Mouse (Mus musculus): ENCODE measurements around the gene Scg3. TPM values are rescaled to one million over a fixed set of nuclear protein-coding genes. Genes with fewer than 3 reads are reported as not detected.

Scg3 gene
- 133 and 144 TPM in 2 replicates for polyA plus RNA-seq (2014; fragmentation: Nextera tagmentation; extraction: Ambion mirVana)

GRCm38 (mm10) chr9:75683426-75684191, at the start of gene Scg3:
TSS of gene Scg3 (minus strand) at chr9:75684056.
- H3K4me3 ChIP-seq (ENCODE audit: low read depth, low read length) = peak within 1 kb of the TSS; percentile 63
- H3K27ac ChIP-seq (ENCODE audit: low read depth, low read length) = peak within 1 kb of the TSS; percentile 83
- H3K4me2 ChIP-seq (ENCODE audit: low read depth, low read length) = peak within 1 kb of the TSS; percentile 50
- no peaks in the 10 kb centered on the region for H3K9me3 ChIP-seq (ENCODE audit: control insufficient read depth, low read length)
- H3K36me3 ChIP-seq (ENCODE audit: control insufficient read depth, insufficient read depth, low read length) = no peaks in the 10 kb centered on the region
- peak within 1 kb of the TSS; percentile 74 for H3K9ac ChIP-seq (replicated peaks; ENCODE audit: low read depth, low read length)
- ATAC-seq (ENCODE audit: low read depth) = peak; percentile 100
- peaks cover 8% of the 10 kb centered on the region; the same call in 1 of the 2 replicates for H3K4me1 ChIP-seq (ENCODE audit: control insufficient read depth, insufficient read depth, low read length)
- H3K27me3 ChIP-seq (ENCODE audit: control insufficient read depth, insufficient read depth, low read length) = no peaks in the 10 kb centered on the region
- WGBS = 5% methylated on average over 36 of the region's 42 CpGs

DNA sequence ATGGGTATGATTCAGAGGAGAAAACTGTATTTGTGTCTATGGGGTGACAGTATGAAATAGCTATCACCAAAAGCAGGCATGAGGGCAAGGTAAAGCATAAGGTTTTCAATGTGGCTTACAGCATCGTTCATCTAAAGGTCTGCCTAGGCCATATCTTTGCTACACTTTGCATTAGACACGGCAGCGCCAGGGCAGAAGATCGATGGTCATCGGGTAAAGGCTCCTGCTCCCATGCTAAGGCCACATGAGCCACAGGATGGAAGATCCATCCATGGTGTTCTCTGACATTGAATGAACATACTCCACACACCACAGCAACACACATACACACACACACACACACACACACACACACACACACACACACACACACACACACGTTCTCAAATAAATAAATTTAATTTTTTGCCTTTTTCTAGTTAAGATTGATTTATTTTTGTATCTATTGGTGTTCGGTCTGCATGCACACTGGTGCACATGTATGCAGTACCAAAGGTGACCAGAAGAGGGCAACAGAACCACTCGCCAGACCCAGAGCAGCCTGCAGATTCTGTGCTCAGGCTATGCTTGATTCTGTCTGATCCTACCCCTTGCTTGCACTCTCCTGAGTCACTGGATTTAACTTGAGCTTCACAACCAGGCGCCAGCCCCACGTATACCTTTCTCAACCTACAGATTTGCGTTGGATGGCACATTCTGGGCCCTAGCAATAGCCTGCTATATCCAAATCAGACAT, 36.3 kb upstream of the Scg3 start:
- ATAC-seq (ENCODE audit: low read depth) = peak; percentile 84
- no peak overlapping the region for H3K9ac ChIP-seq (replicated peaks; ENCODE audit: low read depth, low read length)

GRCm38 (mm10) chr9:75719481-75719880, 35.6 kb upstream of the Scg3 start:
- 68% methylated on average over 3 of the region's 3 CpGs for WGBS
- Histone ChIP-seq H3K27me3 (ENCODE audit: control insufficient read depth, insufficient read depth, low read length) (no peaks in the 10 kb centered on the region), H3K9me3 (ENCODE audit: control insufficient read depth, low read length) (no peaks in the 10 kb centered on the region), H3K4me3 (ENCODE audit: low read depth, low read length) (no peak overlapping the region), H3K4me2 (ENCODE audit: low read depth, low read length) (no peak overlapping the region), H3K36me3 (ENCODE audit: control insufficient read depth, insufficient read depth, low read length) (no peaks in the 10 kb centered on the region), H3K4me1 (ENCODE audit: control insufficient read depth, insufficient read depth, low read length) (no peaks in the 10 kb centered on the region), H3K27ac (ENCODE audit: low read depth, low read length) (no peak overlapping the region), H3K9ac (replicated peaks; ENCODE audit: low read depth, low read length) (no peak overlapping the region)
- ATAC-seq (ENCODE audit: low read depth) = no peak

More for the DNA sequence above, 36.3 kb upstream of the Scg3 start:
- H3K4me2 ChIP-seq (ENCODE audit: low read depth, low read length) = no peak overlapping the region
- H3K4me1 ChIP-seq (ENCODE audit: control insufficient read depth, insufficient read depth, low read length) = no peaks in the 10 kb centered on the region
- H3K27me3 ChIP-seq (ENCODE audit: control insufficient read depth, insufficient read depth, low read length) = no peaks in the 10 kb centered on the region
- no peak overlapping the region for H3K4me3 ChIP-seq (ENCODE audit: low read depth, low read length)
- H3K27ac ChIP-seq (ENCODE audit: low read depth, low read length) = no peak overlapping the region
- H3K36me3 ChIP-seq (ENCODE audit: control insufficient read depth, insufficient read depth, low read length) = no peaks in the 10 kb centered on the region
- 40% methylated on average over 11 of the region's 11 CpGs for WGBS
- H3K9me3 ChIP-seq (ENCODE audit: control insufficient read depth, low read length) = no peaks in the 10 kb centered on the region

- Histone ChIP-seq H3K4me1 (ENCODE audit: control insufficient read depth, insufficient read depth, low read length) (peaks cover 8% of the 10 kb centered on the region; the same call in 1 of the 2 replicates), H3K27ac (ENCODE audit: low read depth, low read length) (peak overlapping the region; percentile 83), H3K9ac (replicated peaks; ENCODE audit: low read depth, low read length) (peak overlapping the region; percentile 74), H3K4me3 (ENCODE audit: low read depth, low read length) (peak overlapping the region; percentile 63), H3K36me3 (ENCODE audit: control insufficient read depth, insufficient read depth, low read length) (no peaks in the 10 kb centered on the region), H3K9me3 (ENCODE audit: control insufficient read depth, low read length) (no peaks in the 10 kb centered on the region; the same call in 1 of the 2 replicates), H3K4me2 (ENCODE audit: low read depth, low read length) (peak overlapping the region; percentile 50), H3K27me3 (ENCODE audit: control insufficient read depth, insufficient read depth, low read length) (no peaks in the 10 kb centered on the region)
- 50% methylated on average over 3 of the region's 3 CpGs for WGBS
- ATAC-seq (ENCODE audit: low read depth) = no peak
Observed at GRCm38 (mm10) chr9:75684772-75685171, 916 bp upstream of the Scg3 start.

DNA sequence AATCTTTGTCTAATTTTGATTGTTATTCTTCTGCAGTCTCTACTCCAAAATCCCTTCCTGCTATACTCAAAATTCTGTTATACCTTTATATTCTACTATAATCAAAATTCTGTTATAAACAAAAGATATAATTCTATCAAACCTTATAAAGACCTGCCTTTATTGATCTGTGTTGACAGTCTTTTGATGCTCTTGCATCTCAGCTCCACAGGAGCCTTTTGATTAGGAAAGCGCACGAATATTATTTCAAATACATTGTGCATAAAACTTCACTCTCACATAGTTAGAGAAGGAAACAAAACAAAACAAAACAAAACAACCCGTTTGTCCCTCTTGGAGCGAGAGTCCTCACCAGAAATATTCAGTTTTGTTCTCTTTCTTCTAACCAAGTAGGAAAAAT, 436 bp upstream of the Scg3 start:
- WGBS = 57% methylated on average over 4 of the region's 4 CpGs
- Histone ChIP-seq H3K4me3 (ENCODE audit: low read depth, low read length) (peak overlapping the region; percentile 63), H3K9me3 (ENCODE audit: control insufficient read depth, low read length) (no peaks in the 10 kb centered on the region; the same call in 1 of the 2 replicates), H3K4me2 (ENCODE audit: low read depth, low read length) (peak overlapping the region; percentile 50), H3K36me3 (ENCODE audit: control insufficient read depth, insufficient read depth, low read length) (no peaks in the 10 kb centered on the region), H3K27ac (ENCODE audit: low read depth, low read length) (peak overlapping the region; percentile 83), H3K9ac (replicated peaks; ENCODE audit: low read depth, low read length) (peak overlapping the region; percentile 74), H3K27me3 (ENCODE audit: control insufficient read depth, insufficient read depth, low read length) (no peaks in the 10 kb centered on the region), H3K4me1 (ENCODE audit: control insufficient read depth, insufficient read depth, low read length) (peaks cover 8% of the 10 kb centered on the region; the same call in 1 of the 2 replicates)
- 0 out of 2 replicates have a peak, but pooled peaks have one; percentile 11 for ATAC-seq (ENCODE audit: low read depth)

GRCm38 (mm10) chr9:75680606-75681005, 3.2 kb downstream of the Scg3 start:
- Histone ChIP-seq H3K27me3 (ENCODE audit: control insufficient read depth, insufficient read depth, low read length) (no peaks in the 10 kb centered on the region), H3K4me2 (ENCODE audit: low read depth, low read length) (no peak overlapping the region), H3K36me3 (ENCODE audit: control insufficient read depth, insufficient read depth, low read length) (peaks cover 11% of the 10 kb centered on the region), H3K9ac (replicated peaks; ENCODE audit: low read depth, low read length) (no peak overlapping the region), H3K4me1 (ENCODE audit: control insufficient read depth, insufficient read depth, low read length) (peaks cover 8% of the 10 kb centered on the region; the same call in 1 of the 2 replicates), H3K9me3 (ENCODE audit: control insufficient read depth, low read length) (no peaks in the 10 kb centered on the region), H3K4me3 (ENCODE audit: low read depth, low read length) (no peak overlapping the region), H3K27ac (ENCODE audit: low read depth, low read length) (no peak overlapping the region)
- 93% methylated on average over 5 of the region's 5 CpGs for WGBS
- no peak for ATAC-seq (ENCODE audit: low read depth)

GRCm38 (mm10) chr9:75679629-75680028, 4.2 kb downstream of the Scg3 start:
- no peaks in the 10 kb centered on the region for H3K27me3 ChIP-seq (ENCODE audit: control insufficient read depth, insufficient read depth, low read length)
- H3K9me3 ChIP-seq (ENCODE audit: control insufficient read depth, low read length) = no peaks in the 10 kb centered on the region
- no peak overlapping the region for H3K27ac ChIP-seq (ENCODE audit: low read depth, low read length)
- H3K9ac ChIP-seq (replicated peaks; ENCODE audit: low read depth, low read length) = no peak overlapping the region
- no peak overlapping the region for H3K4me3 ChIP-seq (ENCODE audit: low read depth, low read length)
- WGBS = 74% methylated on average over 4 of the region's 4 CpGs
- ATAC-seq (ENCODE audit: low read depth) = no peak
- peaks cover 8% of the 10 kb centered on the region; the same call in 1 of the 2 replicates for H3K4me1 ChIP-seq (ENCODE audit: control insufficient read depth, insufficient read depth, low read length)
- H3K36me3 ChIP-seq (ENCODE audit: control insufficient read depth, insufficient read depth, low read length) = peaks cover 17% of the 10 kb centered on the region
- H3K4me2 ChIP-seq (ENCODE audit: low read depth, low read length) = no peak overlapping the region

DNA sequence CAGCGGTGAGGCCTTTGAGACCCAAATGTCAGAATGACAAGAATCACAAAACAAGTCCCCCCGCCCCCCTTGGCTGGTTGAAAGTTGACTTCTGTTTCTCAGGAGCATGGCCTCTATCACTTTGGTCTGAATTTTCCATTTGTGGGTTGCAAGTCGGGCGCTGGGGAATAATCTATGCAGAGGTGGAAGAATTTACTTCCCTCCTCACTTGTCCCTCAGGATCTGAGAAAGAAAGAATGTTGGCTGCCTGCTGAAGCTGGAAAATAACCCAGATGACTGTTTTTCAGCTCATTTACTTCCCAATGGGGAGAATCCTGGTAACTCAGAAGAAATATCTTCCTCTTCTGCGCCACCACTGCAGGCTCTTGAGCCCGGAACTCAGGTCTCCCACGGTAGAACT, 5.5 kb downstream of the Scg3 start:
- Histone ChIP-seq H3K36me3 (ENCODE audit: control insufficient read depth, insufficient read depth, low read length) (peaks cover 21% of the 10 kb centered on the region), H3K27ac (ENCODE audit: low read depth, low read length) (no peak overlapping the region), H3K4me3 (ENCODE audit: low read depth, low read length) (no peak overlapping the region), H3K9me3 (ENCODE audit: control insufficient read depth, low read length) (no peaks in the 10 kb centered on the region), H3K9ac (replicated peaks; ENCODE audit: low read depth, low read length) (no peak overlapping the region), H3K4me1 (ENCODE audit: control insufficient read depth, insufficient read depth, low read length) (peaks cover 5% of the 10 kb centered on the region; the same call in 1 of the 2 replicates), H3K27me3 (ENCODE audit: control insufficient read depth, insufficient read depth, low read length) (no peaks in the 10 kb centered on the region), H3K4me2 (ENCODE audit: low read depth, low read length) (no peak overlapping the region)
- no peak for ATAC-seq (ENCODE audit: low read depth)
- WGBS = 80% methylated on average over 7 of the region's 7 CpGs

- 76% methylated on average over 7 of the region's 7 CpGs for WGBS
- H3K27me3 ChIP-seq (ENCODE audit: control insufficient read depth, insufficient read depth, low read length) = no peaks in the 10 kb centered on the region
- H3K4me1 ChIP-seq (ENCODE audit: control insufficient read depth, insufficient read depth, low read length) = no peaks in the 10 kb centered on the region
- no peak overlapping the region for H3K9ac ChIP-seq (replicated peaks; ENCODE audit: low read depth, low read length)
- H3K9me3 ChIP-seq (ENCODE audit: control insufficient read depth, low read length) = no peaks in the 10 kb centered on the region
- peaks cover 24% of the 10 kb centered on the region for H3K36me3 ChIP-seq (ENCODE audit: control insufficient read depth, insufficient read depth, low read length)
- H3K4me2 ChIP-seq (ENCODE audit: low read depth, low read length) = no peak overlapping the region
- ATAC-seq (ENCODE audit: low read depth) = no peak
- H3K4me3 ChIP-seq (ENCODE audit: low read depth, low read length) = no peak overlapping the region
- H3K27ac ChIP-seq (ENCODE audit: low read depth, low read length) = no peak overlapping the region
Observed at GRCm38 (mm10) chr9:75676226-75676625, 7.6 kb downstream of the Scg3 start.
